Mouse (Mus musculus): ENCODE data around the gene B4galt1. TPM values are rescaled to one million over a fixed set of nuclear protein-coding genes. Genes with fewer than 3 reads are reported as not detected.

B4galt1 gene
- polyA plus RNA-seq, 1 experiment from 2014 or later, result 14.0 TPM

GRCm38 (mm10) chr4:40820903-40821302 is 32.9 kb downstream of the B4galt1 start:
- 95% methylated on average over 1 of the region's 1 CpGs for WGBS
- no peak for ATAC-seq (ENCODE audit: low FRiP score)
- Histone ChIP-seq H3K9ac (no peak overlapping the region), H3K4me2 (no peak overlapping the region), H3K9me3 (no peaks in the 10 kb centered on the region), H3K36me3 (replicated peaks) (no peaks in the 10 kb centered on the region), H3K27ac (no peak overlapping the region), H3K4me1 (peaks cover 2% of the 10 kb centered on the region), H3K27me3 (no peaks in the 10 kb centered on the region), H3K4me3 (replicated peaks) (no peak overlapping the region)

GRCm38 (mm10) chr4:40820024-40820423 is 33.8 kb downstream of the B4galt1 start:
- Histone ChIP-seq H3K36me3 (replicated peaks) (no peaks in the 10 kb centered on the region), H3K9ac (no peak overlapping the region), H3K4me1 (peaks cover 9% of the 10 kb centered on the region), H3K27ac (no peak overlapping the region), H3K4me2 (no peak overlapping the region), H3K9me3 (no peaks in the 10 kb centered on the region), H3K27me3 (no peaks in the 10 kb centered on the region), H3K4me3 (replicated peaks) (no peak overlapping the region)
- no peak for ATAC-seq (ENCODE audit: low FRiP score)
- 89% methylated on average over 4 of the region's 4 CpGs for WGBS

- Histone ChIP-seq H3K36me3 (replicated peaks) (no peaks in the 10 kb centered on the region), H3K9ac (no peak overlapping the region), H3K4me2 (no peak overlapping the region), H3K9me3 (no peaks in the 10 kb centered on the region), H3K4me1 (peaks cover 9% of the 10 kb centered on the region), H3K27me3 (no peaks in the 10 kb centered on the region), H3K27ac (no peak overlapping the region), H3K4me3 (replicated peaks) (no peak overlapping the region)
- ATAC-seq (ENCODE audit: low FRiP score), result no peak
- WGBS, result 95% methylated on average over 6 of the region's 6 CpGs
Measured at GRCm38 (mm10) chr4:40819151-40819550, 34.7 kb downstream of the B4galt1 start.

DNA sequence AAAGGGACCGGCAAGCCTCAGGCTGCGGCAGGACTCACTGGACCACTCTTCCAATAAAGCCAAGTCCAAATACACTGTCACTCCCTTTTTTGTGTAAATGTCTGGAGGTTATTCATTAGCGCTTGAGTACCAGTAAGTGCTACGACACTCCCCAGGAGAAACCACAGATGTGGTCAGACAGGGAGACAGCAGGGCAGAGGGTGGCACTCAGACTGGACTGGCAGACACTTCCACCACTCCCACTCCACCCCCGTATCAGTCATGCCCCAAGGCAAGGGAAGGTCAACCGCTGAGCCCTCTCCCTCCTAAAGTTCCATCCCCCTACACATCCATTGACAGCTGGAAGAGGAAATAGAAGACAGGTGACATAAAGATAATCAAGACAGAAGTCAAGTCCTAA is 35.4 kb downstream of the B4galt1 start:
- no peaks in the 10 kb centered on the region for H3K9me3 ChIP-seq
- H3K27ac ChIP-seq, result no peak overlapping the region
- peaks cover 9% of the 10 kb centered on the region for H3K4me1 ChIP-seq
- no peaks in the 10 kb centered on the region for H3K27me3 ChIP-seq
- WGBS, result 92% methylated on average over 6 of the region's 6 CpGs
- H3K4me2 ChIP-seq, result no peak overlapping the region
- ATAC-seq (ENCODE audit: low FRiP score), result no peak
- H3K9ac ChIP-seq, result no peak overlapping the region
- H3K4me3 ChIP-seq (replicated peaks), result no peak overlapping the region
- 0 out of 2 replicates have a peak, but pooled peaks cover 2% of the 10 kb centered on the region for H3K36me3 ChIP-seq (replicated peaks)

GRCm38 (mm10) chr4:40817936-40818335 is 35.9 kb downstream of the B4galt1 start:
- Histone ChIP-seq H3K9ac (no peak overlapping the region), H3K4me1 (peaks cover 9% of the 10 kb centered on the region), H3K9me3 (no peaks in the 10 kb centered on the region), H3K4me3 (replicated peaks) (no peak overlapping the region), H3K27me3 (no peaks in the 10 kb centered on the region), H3K4me2 (no peak overlapping the region), H3K27ac (no peak overlapping the region), H3K36me3 (replicated peaks) (peaks cover 2% of the 10 kb centered on the region; the same call in 1 of the 2 replicates)
- ATAC-seq (ENCODE audit: low FRiP score), result no peak
- WGBS, result 93% methylated on average over 12 of the region's 12 CpGs

DNA sequence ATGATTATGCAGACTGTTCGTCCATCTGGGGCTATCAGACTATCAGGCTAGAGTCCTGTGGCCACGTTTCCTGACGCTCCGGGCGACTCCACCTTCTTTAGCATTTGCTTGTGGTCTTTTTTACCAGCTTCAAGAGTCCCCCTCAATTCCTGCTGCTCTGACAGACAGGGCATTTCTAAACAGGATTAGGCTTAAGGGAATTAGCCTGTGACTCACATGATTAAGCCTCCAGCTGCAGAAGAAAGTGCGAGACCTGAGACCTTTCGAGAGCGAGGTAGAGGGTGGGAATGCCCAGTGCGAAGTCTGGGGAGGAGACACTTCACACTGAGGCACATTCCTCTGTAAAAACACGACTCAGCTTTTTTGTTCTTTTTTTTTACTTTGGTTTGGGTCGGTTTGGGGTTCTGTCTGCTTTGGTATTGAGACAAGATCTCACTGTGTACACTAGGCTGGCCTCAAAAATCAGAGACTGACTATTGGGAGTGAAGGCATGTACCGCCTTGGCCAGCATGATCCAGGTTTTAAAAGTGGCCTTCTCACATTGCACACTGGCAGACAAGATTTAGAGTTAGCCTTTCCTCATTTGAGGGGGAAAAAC is 37.9 kb downstream of the B4galt1 start:
- H3K27me3 ChIP-seq, result no peaks in the 10 kb centered on the region
- H3K4me1 ChIP-seq, result peaks cover 9% of the 10 kb centered on the region
- no peak overlapping the region for H3K4me2 ChIP-seq
- no peak overlapping the region for H3K9ac ChIP-seq
- peaks cover 2% of the 10 kb centered on the region for H3K36me3 ChIP-seq (replicated peaks)
- no peak for ATAC-seq (ENCODE audit: low FRiP score)
- 8% methylated on average over 12 of the region's 12 CpGs for WGBS
- H3K4me3 ChIP-seq (replicated peaks), result no peak overlapping the region
- H3K9me3 ChIP-seq, result no peaks in the 10 kb centered on the region
- H3K27ac ChIP-seq, result no peak overlapping the region

GRCm38 (mm10) chr4:40815120-40815519 is 38.7 kb downstream of the B4galt1 start:
- 79% methylated on average over 3 of the region's 3 CpGs for WGBS

GRCm38 (mm10) chr4:40814359-40814758 is 39.4 kb downstream of the B4galt1 start:
- no peak overlapping the region for H3K4me3 ChIP-seq (replicated peaks)
- WGBS, result 91% methylated on average over 6 of the region's 6 CpGs

More at GRCm38 (mm10) chr4:40815120-40815519, 38.7 kb downstream of the B4galt1 start:
- Histone ChIP-seq H3K4me3 (replicated peaks) (no peak overlapping the region), H3K4me2 (no peak overlapping the region), H3K27me3 (no peaks in the 10 kb centered on the region), H3K4me1 (peaks cover 9% of the 10 kb centered on the region), H3K9me3 (no peaks in the 10 kb centered on the region), H3K36me3 (replicated peaks) (peaks cover 2% of the 10 kb centered on the region), H3K27ac (no peak overlapping the region), H3K9ac (no peak overlapping the region)
- no peak for ATAC-seq (ENCODE audit: low FRiP score)

DNA sequence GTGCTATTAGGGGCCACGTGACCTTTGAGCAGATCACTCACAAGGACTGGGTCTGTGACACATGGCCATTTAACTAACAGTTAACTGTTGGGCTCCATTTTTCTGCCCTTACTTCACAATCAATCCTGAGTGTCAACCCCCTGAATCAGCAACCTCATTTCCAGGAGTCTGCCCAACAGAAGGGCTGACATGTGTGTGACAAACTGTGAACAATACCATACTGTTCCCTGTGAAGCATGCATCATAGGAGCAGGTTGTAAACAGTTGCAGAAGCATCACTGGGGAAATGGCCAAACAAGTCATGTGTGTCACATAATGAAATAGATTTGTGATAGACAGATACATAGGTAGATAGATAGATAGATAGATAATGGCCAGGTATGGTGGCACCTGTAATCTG is 40.9 kb downstream of the B4galt1 start:
- no peaks in the 10 kb centered on the region for H3K27me3 ChIP-seq
- 93% methylated on average over 1 of the region's 1 CpGs for WGBS
- H3K36me3 ChIP-seq (replicated peaks), result peaks cover 2% of the 10 kb centered on the region

More at GRCm38 (mm10) chr4:40814359-40814758, 39.4 kb downstream of the B4galt1 start:
- Histone ChIP-seq H3K27ac (no peak overlapping the region), H3K9me3 (no peaks in the 10 kb centered on the region), H3K4me1 (peaks cover 9% of the 10 kb centered on the region), H3K27me3 (no peaks in the 10 kb centered on the region), H3K4me2 (no peak overlapping the region), H3K36me3 (replicated peaks) (peaks cover 2% of the 10 kb centered on the region), H3K9ac (no peak overlapping the region)
- no peak for ATAC-seq (ENCODE audit: low FRiP score)

DNA sequence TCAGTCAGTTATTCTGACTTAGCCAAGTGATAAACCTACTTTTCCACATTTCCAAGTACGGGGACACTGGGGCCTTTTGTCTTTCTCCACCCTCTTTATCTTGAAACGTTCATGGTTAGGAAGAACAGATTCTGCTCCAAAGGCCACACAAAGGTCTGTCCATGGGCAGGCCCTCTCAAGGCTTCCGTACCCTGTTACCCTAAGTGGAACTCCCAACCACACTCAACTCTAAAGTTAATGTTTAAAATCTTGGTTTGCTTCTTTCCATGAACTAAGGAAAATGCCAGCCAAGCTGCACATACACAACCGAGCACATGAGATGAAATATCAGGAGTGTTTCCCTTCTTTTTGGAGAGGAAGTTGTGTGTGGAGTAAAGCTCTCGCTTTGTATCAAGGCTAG is 43.3 kb downstream of the B4galt1 start:
- no peak overlapping the region for H3K4me2 ChIP-seq
- H3K4me1 ChIP-seq, result peaks cover 2% of the 10 kb centered on the region
- H3K36me3 ChIP-seq (replicated peaks), result peaks cover 14% of the 10 kb centered on the region
- no peaks in the 10 kb centered on the region for H3K27me3 ChIP-seq
- H3K9ac ChIP-seq, result no peak overlapping the region
- WGBS, result 95% methylated on average over 5 of the region's 5 CpGs
- H3K27ac ChIP-seq, result no peak overlapping the region
- H3K9me3 ChIP-seq, result no peaks in the 10 kb centered on the region
- H3K4me3 ChIP-seq (replicated peaks), result no peak overlapping the region
- no peak for ATAC-seq (ENCODE audit: low FRiP score)

More for the DNA sequence above, 40.9 kb downstream of the B4galt1 start:
- no peak for ATAC-seq (ENCODE audit: low FRiP score)
- Histone ChIP-seq H3K9ac (no peak overlapping the region), H3K4me3 (replicated peaks) (no peak overlapping the region), H3K27ac (no peak overlapping the region), H3K4me1 (peaks cover 9% of the 10 kb centered on the region), H3K4me2 (no peak overlapping the region), H3K9me3 (no peaks in the 10 kb centered on the region)

- Histone ChIP-seq H3K9me3 (no peaks in the 10 kb centered on the region), H3K4me2 (no peak overlapping the region), H3K27me3 (no peaks in the 10 kb centered on the region), H3K27ac (no peak overlapping the region), H3K4me3 (replicated peaks) (no peak overlapping the region), H3K36me3 (replicated peaks) (peaks cover 12% of the 10 kb centered on the region), H3K4me1 (no peaks in the 10 kb centered on the region), H3K9ac (no peak overlapping the region)
- no peak for ATAC-seq (ENCODE audit: low FRiP score)
- 96% methylated on average over 4 of the region's 4 CpGs for WGBS
Measured at GRCm38 (mm10) chr4:40807382-40807781, 46.4 kb downstream of the B4galt1 start.

DNA sequence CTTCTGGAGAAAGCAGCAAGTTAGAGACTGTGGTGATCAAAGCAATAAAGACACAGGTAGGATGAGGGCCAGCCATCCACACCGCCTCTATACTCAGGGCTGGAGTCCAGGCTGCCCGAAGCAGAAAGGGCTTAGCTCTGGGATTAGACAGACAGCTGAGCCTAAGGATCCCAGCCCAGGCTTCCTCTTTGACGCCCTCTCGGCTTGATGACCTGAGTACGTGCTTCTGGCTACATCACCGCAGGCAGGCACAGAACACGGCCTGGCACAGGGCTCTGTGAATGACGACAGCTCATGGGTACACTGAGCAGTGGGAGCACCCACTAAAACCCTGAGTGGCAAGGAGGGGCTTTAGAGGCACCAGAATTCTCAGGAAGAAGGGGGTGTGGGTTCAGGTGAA is 48.4 kb downstream of the B4galt1 start:
- Histone ChIP-seq H3K9ac (no peak overlapping the region), H3K4me3 (replicated peaks) (no peak overlapping the region), H3K36me3 (replicated peaks) (peaks cover 12% of the 10 kb centered on the region), H3K27me3 (no peaks in the 10 kb centered on the region), H3K27ac (no peak overlapping the region), H3K4me2 (no peak overlapping the region), H3K9me3 (no peaks in the 10 kb centered on the region), H3K4me1 (no peaks in the 10 kb centered on the region)
- no peak for ATAC-seq (ENCODE audit: low FRiP score)
- 78% methylated on average over 8 of the region's 8 CpGs for WGBS

- Histone ChIP-seq H3K9ac (no peak overlapping the region), H3K4me1 (no peaks in the 10 kb centered on the region), H3K36me3 (replicated peaks) (peaks cover 12% of the 10 kb centered on the region), H3K9me3 (no peaks in the 10 kb centered on the region), H3K4me2 (no peak overlapping the region), H3K27ac (no peak overlapping the region), H3K4me3 (replicated peaks) (no peak overlapping the region), H3K27me3 (no peaks in the 10 kb centered on the region)
- 87% methylated on average over 3 of the region's 3 CpGs for WGBS
- no peak for ATAC-seq (ENCODE audit: low FRiP score)
Measured at GRCm38 (mm10) chr4:40802787-40803186, 51.0 kb downstream of the B4galt1 start.
